Mouse (Mus musculus) small intestine, adult 2 months (tissue): ENCODE data around the gene Dnaaf1. TPM values are rescaled to one million over a fixed set of nuclear protein-coding genes. Genes with fewer than 3 reads are reported as not detected.

Experiments
- H3K27ac ChIP-seq: fragments of 200-500 bp; 2 replicates; pipeline ENCODE4 v1.5.1; 2012; ENCODE audit warnings: low read depth, low read length, control low read depth, inconsistent platforms; ENCODE audit not compliant: insufficient read depth
- H3K27me3 ChIP-seq: fragments of 200-500 bp; 2 replicates; pipeline ENCODE4 v1.6.1; 2012; ENCODE audit warnings: mild to moderate bottlenecking, moderate library complexity, low read length, inconsistent platforms; ENCODE audit not compliant: control insufficient read depth, insufficient read depth
- H3K36me3 ChIP-seq: fragments of 200-500 bp; 2 replicates; pipeline ENCODE4 v1.6.1; 2012; ENCODE audit warnings: mild to moderate bottlenecking, low read length, control low read depth, inconsistent platforms; ENCODE audit not compliant: control insufficient read depth, insufficient read depth
- H3K4me1 ChIP-seq: fragments of 200-500 bp; 2 replicates; pipeline ENCODE4 v1.6.1; 2012; ENCODE audit warnings: low read length, inconsistent platforms, mixed read lengths; ENCODE audit not compliant: control insufficient read depth, insufficient read depth, insufficient read length
- H3K4me3 ChIP-seq: fragments of 200-500 bp; 2 replicates; pipeline ENCODE4 v1.5.1; 2012; ENCODE audit warnings: low read depth, mild to moderate bottlenecking, control low read depth, inconsistent platforms, low read length, moderate library complexity
- CTCF ChIP-seq: fragments of 200-500 bp; IDR thresholded peaks from 2 replicates; pipeline ENCODE4 v1.5.1; 2012; ENCODE audit warnings: low read depth, mild to moderate bottlenecking, control low read depth, inconsistent platforms, low read length, moderate library complexity, mixed read lengths; ENCODE audit not compliant: insufficient replicate concordance, insufficient read length; ENCODE audit errors: extremely low read depth
- POLR2A ChIP-seq: fragments of 200-500 bp; IDR thresholded peaks from 2 replicates; pipeline ENCODE4 v1.6.1; 2012; ENCODE audit warnings: low read depth, mild to moderate bottlenecking, control low read depth, inconsistent platforms, low read length, moderate library complexity
- WGBS: fragments of 180-500 bp; shearing (Covaris S2); methylation state at CpG from one replicate; pipeline ENCODE4 v1.1.7; 2018; 5-methylcytosine and 5-hydroxymethylcytosine counted together
- polyA plus RNA-seq: library from polyadenylated mRNA; depleted of rRNA; stranded (reverse); fragments of >200 nt; gene quantifications from 2 replicates; pipeline ENCODE4 v1.2.3, GENCODE M21; 2012

Gene Dnaaf1
- polyA plus RNA-seq, 1 experiment = 9.4 TPM

- Histone ChIP-seq H3K27ac (no peak overlapping the region), H3K27me3 (no peaks in the 10 kb centered on the region), H3K4me1 (no peaks in the 10 kb centered on the region), H3K36me3 (no peaks in the 10 kb centered on the region), H3K4me3 (no peak overlapping the region)
- no peak for TF ChIP-seq CTCF
- no peak for TF ChIP-seq POLR2A
- 81% methylated on average over 14 of the region's 14 CpGs for WGBS
Observed at GRCm38 (mm10) chr8:119620848-119621465, 45.9 kb downstream of the Dnaaf1 start.

GRCm38 (mm10) chr8:119622555-119622954, 47.5 kb downstream of the Dnaaf1 start:
- Histone ChIP-seq H3K27me3 (no peaks in the 10 kb centered on the region), H3K4me3 (no peak overlapping the region), H3K27ac (no peak overlapping the region), H3K36me3 (no peaks in the 10 kb centered on the region), H3K4me1 (peaks cover 6% of the 10 kb centered on the region; the same call in 1 of the 2 replicates)
- WGBS = 71% methylated on average over 4 of the region's 4 CpGs
- TF ChIP-seq CTCF (no peak), POLR2A (no peak)

- TF ChIP-seq CTCF = no peak
- no peak for TF ChIP-seq POLR2A
- H3K36me3 ChIP-seq = no peaks in the 10 kb centered on the region
- H3K27me3 ChIP-seq = no peaks in the 10 kb centered on the region
- H3K4me3 ChIP-seq = no peak overlapping the region
- 90% methylated on average over 8 of the region's 8 CpGs for WGBS
- no peak overlapping the region for H3K27ac ChIP-seq
- peaks cover 10% of the 10 kb centered on the region for H3K4me1 ChIP-seq
Observed at GRCm38 (mm10) chr8:119623061-119623460, 48.0 kb downstream of the Dnaaf1 start.

GRCm38 (mm10) chr8:119623744-119624143, 48.7 kb downstream of the Dnaaf1 start:
- Histone ChIP-seq H3K36me3 (no peaks in the 10 kb centered on the region), H3K4me3 (no peak overlapping the region), H3K4me1 (peaks cover 10% of the 10 kb centered on the region), H3K27me3 (no peaks in the 10 kb centered on the region), H3K27ac (no peak overlapping the region)
- no peak for TF ChIP-seq POLR2A
- TF ChIP-seq CTCF = no peak
- WGBS = 79% methylated on average over 1 of the region's 1 CpGs

GRCm38 (mm10) chr8:119624916-119625315, 49.9 kb downstream of the Dnaaf1 start:
- Histone ChIP-seq H3K27ac (no peak overlapping the region), H3K36me3 (no peaks in the 10 kb centered on the region), H3K4me3 (no peak overlapping the region), H3K4me1 (peaks cover 10% of the 10 kb centered on the region), H3K27me3 (no peaks in the 10 kb centered on the region)
- WGBS = 90% methylated on average over 7 of the region's 7 CpGs
- no peak for TF ChIP-seq POLR2A
- no peak for TF ChIP-seq CTCF

- WGBS = 91% methylated on average over 22 of the region's 22 CpGs
- no peaks in the 10 kb centered on the region for H3K27me3 ChIP-seq
- peaks cover 10% of the 10 kb centered on the region for H3K4me1 ChIP-seq
- H3K4me3 ChIP-seq = no peak overlapping the region
- TF ChIP-seq CTCF = no peak
- no peak for TF ChIP-seq POLR2A
- no peaks in the 10 kb centered on the region for H3K36me3 ChIP-seq
- H3K27ac ChIP-seq = no peak overlapping the region
Observed at GRCm38 (mm10) chr8:119625788-119626187, 50.8 kb downstream of the Dnaaf1 start.

- no peaks in the 10 kb centered on the region for H3K36me3 ChIP-seq
- WGBS = 91% methylated on average over 7 of the region's 7 CpGs
- no peak overlapping the region for H3K4me3 ChIP-seq
- H3K27me3 ChIP-seq = no peaks in the 10 kb centered on the region
- peaks cover 10% of the 10 kb centered on the region for H3K4me1 ChIP-seq
- TF ChIP-seq CTCF (no peak), POLR2A (no peak)
- peak overlapping the region; percentile 42 for H3K27ac ChIP-seq
Observed at GRCm38 (mm10) chr8:119627199-119627598, 52.2 kb downstream of the Dnaaf1 start.
